Mouse (Mus musculus) heart, embryonic 14.5 days (tissue): ENCODE data around the gene Rps13. TPM values are rescaled to one million over a fixed set of nuclear protein-coding genes. Genes with fewer than 3 reads are reported as not detected.
A peak's percentile ranks its signal among the peaks of the same experiment; 100 is the strongest.

Experiments used
- ATAC-seq: fragments of 200-750 bp; cut with Nextera tagmentation; 2 replicates; pipeline ENCODE4 v1.8.0; 2017; ENCODE audit warnings: low read depth, moderate TSS enrichment; ENCODE audit not compliant: insufficient number of reproducible peaks, insufficient read depth, low FRiP score
- H3K27ac ChIP-seq, 2 experiments: fragments of 200-500 bp in 1 of 2; fragments of 300-500 bp in 1 of 2; sonication (generic) in 1 of 2; replicated peaks in 1 of 2; 2 replicates each; pipeline ENCODE4 v1.5.1; 2012 to 2014; ENCODE audit warnings: low read depth in 2 of 2, low read length in 2 of 2, control low read depth in 1 of 2, mild to moderate bottlenecking in 1 of 2, mixed read lengths in 1 of 2; ENCODE audit not compliant: control insufficient read depth in 1 of 2, insufficient read depth in 1 of 2
- H3K27me3 ChIP-seq: fragments of 300-500 bp; sonication (generic); 2 replicates; pipeline ENCODE4 v1.6.1; 2014; ENCODE audit warnings: mild to moderate bottlenecking, low read length, control low read depth; ENCODE audit not compliant: control insufficient read depth, insufficient read depth
- H3K36me3 ChIP-seq: fragments of 300-500 bp; sonication (generic); 2 replicates; pipeline ENCODE4 v1.6.1; 2014; ENCODE audit warnings: mild to moderate bottlenecking, control low read depth, low read length, mixed read lengths; ENCODE audit not compliant: control insufficient read depth, insufficient read depth
- H3K4me1 ChIP-seq, 2 experiments: fragments of 200-500 bp in 1 of 2; fragments of 300-500 bp in 1 of 2; sonication (generic) in 1 of 2; 2 replicates each; pipeline ENCODE4 v1.6.1; 2012 to 2014; ENCODE audit warnings: low read length in 2 of 2, control low read depth in 1 of 2, mixed read lengths in 1 of 2; ENCODE audit not compliant: control insufficient read depth in 2 of 2, insufficient read depth in 2 of 2
- H3K4me2 ChIP-seq: fragments of 300-500 bp; sonication (generic); 2 replicates; pipeline ENCODE4 v1.6.1; 2014; ENCODE audit warnings: mild to moderate bottlenecking, low read length
- H3K4me3 ChIP-seq, 2 experiments: fragments of 200-500 bp in 1 of 2; fragments of 300-500 bp in 1 of 2; sonication (generic) in 1 of 2; 2 replicates each; pipeline ENCODE4 v1.5.1; 2012 to 2014; ENCODE audit warnings: low read length in 2 of 2, mild to moderate bottlenecking in 2 of 2, control low read depth in 1 of 2, low read depth in 1 of 2, moderate library complexity in 1 of 2; ENCODE audit not compliant: control insufficient read depth in 1 of 2, insufficient read depth in 1 of 2
- H3K9ac ChIP-seq: fragments of 300-500 bp; sonication (generic); 2 replicates; pipeline ENCODE4 v1.6.1; 2014; ENCODE audit warnings: mild to moderate bottlenecking, low read length
- H3K9me3 ChIP-seq: fragments of 300-500 bp; sonication (generic); 2 replicates; pipeline ENCODE4 v1.6.1; 2016; ENCODE audit warnings: low read length, control low read depth; ENCODE audit not compliant: control insufficient read depth
- WGBS: fragments of 180-500 bp; shearing (Covaris S2); extraction: QIAGEN DNeasy Blood & Tissue Kit; methylation state at CpG from one replicate; pipeline ENCODE4 v1.1.7; 2014; 5-methylcytosine and 5-hydroxymethylcytosine counted together
- polyA plus RNA-seq: library from polyadenylated mRNA; unstranded; fragments of >200 nt; fragmentation: Nextera tagmentation; extraction: Ambion mirVana; gene quantifications from 2 replicates; pipeline ENCODE4 v1.2.1, GENCODE M21; 2014

Gene Rps13
- polyA plus RNA-seq, 1 experiment from 2014 or later: 675 TPM

DNA sequence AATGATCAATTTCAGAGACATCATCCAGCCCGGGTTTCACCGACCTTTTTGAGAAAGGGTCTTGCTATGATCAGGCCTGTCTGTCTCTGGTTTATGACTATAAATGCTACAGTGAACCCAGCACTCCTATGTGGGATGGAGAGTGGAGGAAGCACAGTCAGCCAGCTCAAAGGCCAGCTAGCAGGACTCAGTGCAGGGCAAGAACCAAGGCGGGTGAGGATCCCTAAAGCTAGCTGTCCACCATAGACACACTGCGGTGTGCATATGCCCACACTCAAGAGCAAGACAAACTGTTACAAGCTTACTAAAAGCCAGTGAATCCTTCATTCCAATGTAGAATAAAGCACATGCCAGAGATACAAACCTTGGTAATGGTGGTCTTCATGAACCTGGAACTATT is 4.1 kb downstream of the Rps13 start:
- Histone ChIP-seq H3K9me3 (no peaks in the 10 kb centered on the region), H3K9ac (no peak overlapping the region), H3K4me3 (no peak overlapping the region), H3K27me3 (no peaks in the 10 kb centered on the region), H3K4me2 (no peak overlapping the region), H3K27ac (no peak overlapping the region), H3K4me1 (peaks cover 4 to 14% of the 10 kb centered on the region in 2 experiments), H3K36me3 (peaks cover 43% of the 10 kb centered on the region)
- no peak for ATAC-seq
- 88% methylated on average over 4 of the region's 4 CpGs for WGBS

DNA sequence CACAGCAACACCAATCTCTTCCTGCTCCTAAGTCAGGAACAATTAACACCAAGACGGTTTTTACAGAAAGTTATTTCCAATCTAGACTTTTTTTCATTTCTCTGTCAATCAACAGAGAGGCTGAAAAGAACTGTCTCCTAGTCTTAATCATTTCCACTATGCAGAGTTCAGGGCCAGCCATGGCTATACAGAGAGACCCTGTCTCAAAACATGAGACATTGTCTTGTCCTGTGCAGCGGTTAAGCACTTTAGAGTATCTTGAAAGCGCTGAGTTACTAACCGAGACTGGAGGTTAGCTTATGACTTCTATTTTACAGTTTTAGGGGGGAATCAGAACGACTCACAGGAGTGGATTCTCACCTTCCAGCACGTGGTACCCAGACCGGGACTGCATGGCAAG is 5.2 kb downstream of the Rps13 start:
- no peak for ATAC-seq
- WGBS: 71% methylated on average over 7 of the region's 7 CpGs
- Histone ChIP-seq H3K9me3 (no peaks in the 10 kb centered on the region), H3K4me2 (no peak overlapping the region), H3K9ac (no peak overlapping the region), H3K27me3 (no peaks in the 10 kb centered on the region), H3K4me1 (peaks cover 4 to 11% of the 10 kb centered on the region in 2 experiments), H3K27ac (0 out of 4 replicates have a peak overlapping the region, but pooled peaks of 1 of the 2 experiments have one; percentile 3), H3K4me3 (no peak overlapping the region), H3K36me3 (peaks cover 43% of the 10 kb centered on the region)

DNA sequence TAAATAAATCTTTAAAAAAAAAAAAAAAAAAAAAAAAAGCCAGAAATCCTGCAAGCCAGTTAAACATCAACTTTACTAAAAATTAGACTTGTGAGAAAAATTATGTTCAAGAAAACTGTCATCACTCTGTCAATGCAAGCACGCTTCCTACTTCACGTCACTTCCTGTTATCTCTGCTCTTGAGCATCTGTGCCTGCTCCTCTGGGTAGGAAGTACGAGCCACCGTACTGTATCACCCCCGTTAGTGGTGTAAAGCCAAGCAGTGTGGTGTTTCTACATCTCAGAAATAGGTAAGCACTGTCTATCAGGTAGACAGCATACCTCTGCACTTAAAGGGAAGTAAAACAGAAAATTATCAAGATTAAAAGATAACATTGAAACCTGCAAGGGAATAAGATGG is 6.1 kb downstream of the Rps13 start:
- ATAC-seq: no peak
- H3K27me3 ChIP-seq: no peaks in the 10 kb centered on the region
- no peak overlapping the region for H3K9ac ChIP-seq
- no peak overlapping the region for H3K4me2 ChIP-seq
- H3K9me3 ChIP-seq: no peaks in the 10 kb centered on the region
- H3K4me3 ChIP-seq: no peak overlapping the region
- H3K4me1 ChIP-seq: peaks cover 5 to 8% of the 10 kb centered on the region in 2 experiments
- WGBS: 66% methylated on average over 5 of the region's 5 CpGs
- peaks cover 42% of the 10 kb centered on the region for H3K36me3 ChIP-seq
- no peak overlapping the region for H3K27ac ChIP-seq

DNA sequence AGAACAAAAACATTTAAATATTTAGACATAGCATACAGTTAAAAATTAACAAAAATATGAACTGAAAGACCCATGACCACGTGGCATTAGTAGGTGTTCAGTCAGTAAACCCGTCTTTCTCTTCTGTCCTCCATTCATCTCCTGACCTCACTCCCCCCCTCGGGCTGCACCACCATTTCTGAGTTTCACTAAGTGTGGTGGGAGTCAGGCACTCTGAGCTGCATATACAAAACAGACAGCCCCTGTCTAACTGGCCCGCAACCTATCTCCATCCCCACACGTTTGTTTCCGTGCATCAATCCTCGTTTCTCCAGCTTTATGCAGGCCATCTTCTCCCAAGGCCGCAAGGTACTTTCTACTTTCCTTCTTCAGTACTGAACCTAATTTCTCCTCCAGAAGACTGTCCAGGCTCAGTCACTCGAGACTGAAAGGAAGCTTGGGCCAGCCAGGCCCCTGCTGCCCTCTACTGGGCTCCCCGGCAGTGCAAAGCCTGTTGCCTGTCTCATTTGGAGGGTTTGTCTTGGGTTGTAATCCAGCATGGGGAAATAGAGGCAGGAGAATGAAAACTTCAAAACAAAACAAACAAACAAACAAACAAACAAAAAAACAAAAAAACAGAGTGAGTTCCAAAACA is 10.5 kb downstream of the Rps13 start:
- Histone ChIP-seq H3K9me3 (no peaks in the 10 kb centered on the region), H3K27me3 (no peaks in the 10 kb centered on the region), H3K4me2 (peak overlapping the region; percentile 22; the same call in 1 of the 2 replicates), H3K4me1 (peaks cover 0 to 2% of the 10 kb centered on the region in 2 experiments; a peak in 2 of 4 replicates), H3K4me3 (no peak overlapping the region), H3K36me3 (no peaks in the 10 kb centered on the region), H3K27ac (no peak overlapping the region), H3K9ac (0 out of 2 replicates have a peak overlapping the region, but pooled peaks have one; percentile 18)
- 26% methylated on average over 10 of the region's 10 CpGs for WGBS
- peak; percentile 54; the same call in 1 of the 2 replicates for ATAC-seq

DNA sequence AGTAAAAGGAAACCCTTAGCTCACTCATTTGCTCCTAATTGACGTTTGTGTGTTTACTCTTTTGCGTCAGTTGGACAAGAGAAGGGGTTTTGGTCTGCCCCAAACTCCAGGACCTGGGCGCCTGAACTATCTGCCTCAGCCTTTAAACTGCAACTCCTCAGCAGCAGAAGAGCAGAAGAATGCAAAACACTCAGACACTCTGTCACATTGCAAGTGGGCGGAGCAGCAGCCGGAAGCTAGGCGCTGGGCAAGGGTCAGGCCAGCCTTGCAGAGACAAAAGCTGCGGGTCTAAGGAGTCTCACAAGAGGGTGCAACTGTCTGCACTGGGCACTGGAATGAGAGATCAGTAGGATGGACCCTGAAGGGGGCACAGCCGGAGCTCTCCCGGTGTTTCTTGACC is 24.5 kb downstream of the Rps13 start:
- H3K4me3 ChIP-seq: no peak overlapping the region
- H3K4me1 ChIP-seq: peaks cover 9 to 12% of the 10 kb centered on the region in 2 experiments
- H3K27me3 ChIP-seq: 0 out of 2 replicates have a peak, but pooled peaks cover 3% of the 10 kb centered on the region
- no peak for ATAC-seq
- no peaks in the 10 kb centered on the region for H3K36me3 ChIP-seq
- WGBS: 16% methylated on average over 9 of the region's 9 CpGs
- H3K9ac ChIP-seq: peak overlapping the region; percentile 31; the same call in 1 of the 2 replicates
- H3K27ac ChIP-seq: no peak overlapping the region; a peak in 1 of 4 replicates
- H3K9me3 ChIP-seq: no peaks in the 10 kb centered on the region
- H3K4me2 ChIP-seq: peak overlapping the region; percentile 97

DNA sequence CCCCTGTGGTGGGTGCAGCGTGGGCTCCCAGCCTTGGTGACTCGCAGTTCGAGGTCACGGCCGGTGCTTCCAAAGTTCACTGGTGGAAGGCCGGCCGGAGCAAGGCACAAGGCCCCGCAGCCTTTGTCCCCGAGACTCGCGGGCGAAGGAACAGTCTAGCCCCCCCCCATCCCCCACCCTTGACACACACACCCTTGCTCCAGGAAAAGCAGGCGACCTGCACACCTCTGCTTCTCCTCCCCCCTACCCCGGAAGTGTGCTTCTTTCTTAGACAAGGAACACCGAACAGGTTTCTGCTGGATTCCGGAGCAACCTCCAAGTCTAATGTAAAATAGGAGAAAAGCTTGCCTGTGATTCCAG is 25.4 kb downstream of the Rps13 start:
- H3K9ac ChIP-seq: peak overlapping the region; percentile 76
- no peak for ATAC-seq
- peaks cover 14 to 18% of the 10 kb centered on the region in 2 experiments for H3K4me1 ChIP-seq
- peak overlapping the region; percentile 97 for H3K4me2 ChIP-seq
- peak overlapping the region; percentile 83 to 84 for H3K4me3 ChIP-seq
- H3K9me3 ChIP-seq: no peaks in the 10 kb centered on the region
- 3% methylated on average over 15 of the region's 16 CpGs for WGBS
- no peaks in the 10 kb centered on the region for H3K36me3 ChIP-seq
- H3K27me3 ChIP-seq: 0 out of 2 replicates have a peak, but pooled peaks cover 3% of the 10 kb centered on the region
- H3K27ac ChIP-seq: 0 out of 4 replicates have a peak overlapping the region, but pooled peaks of 1 of the 2 experiments have one; percentile 41

DNA sequence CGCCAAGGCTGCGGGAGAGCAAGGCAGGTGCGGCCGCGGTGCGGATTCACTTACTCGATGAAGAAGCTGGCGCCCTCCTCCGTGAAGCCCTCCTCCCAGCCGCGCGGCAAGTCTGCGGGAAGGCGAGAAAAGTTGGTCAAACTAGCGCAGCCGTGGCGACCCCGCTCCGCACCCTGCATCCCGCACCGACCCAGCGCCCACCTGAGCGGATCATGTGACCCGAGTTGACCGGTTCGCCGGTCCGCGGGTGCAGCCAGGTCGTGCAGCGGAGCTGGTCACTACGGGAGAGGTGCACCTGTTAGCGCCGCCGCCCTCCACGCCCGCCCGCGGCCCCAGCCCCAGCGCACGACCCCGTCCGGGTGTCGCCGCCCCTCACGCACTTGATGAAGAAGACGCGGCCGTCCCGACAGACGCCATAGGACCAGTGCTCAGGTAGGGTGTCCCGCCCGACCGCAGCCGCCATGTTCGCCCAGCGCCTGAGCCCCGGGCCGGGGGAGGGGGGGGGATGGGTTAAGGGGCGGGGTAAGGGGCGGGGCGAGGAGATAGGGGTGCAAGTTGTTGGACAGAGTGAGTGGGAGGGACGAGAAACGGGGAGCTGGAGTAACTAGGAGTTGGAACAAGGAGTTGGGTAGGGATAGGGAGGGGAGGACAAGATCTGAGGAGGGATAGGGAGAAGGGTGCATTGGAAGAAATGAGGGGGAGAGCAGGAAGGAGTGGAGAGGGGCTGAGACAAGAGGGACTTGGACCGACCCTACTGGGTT is 25.9 kb downstream of the Rps13 start, which contains the start of gene Plekha7:
Plekha7 (minus strand) TSS at position 506 of the 761 bp plus-strand sequence.
- H3K4me1 ChIP-seq: peaks cover 14 to 19% of the 10 kb centered on the region in 2 experiments
- H3K4me3 ChIP-seq: peak within 1 kb of the TSS; percentile 83 to 84
- H3K27ac ChIP-seq: peak within 1 kb of the TSS; percentile 11 to 61; a peak in 3 of 4 replicates
- ATAC-seq: peak; percentile 71
- H3K9ac ChIP-seq: peak within 1 kb of the TSS; percentile 76
- WGBS: 0% methylated on average over 65 of the region's 65 CpGs
- no peaks in the 10 kb centered on the region for H3K9me3 ChIP-seq
- no peaks in the 10 kb centered on the region for H3K36me3 ChIP-seq
- 0 out of 2 replicates have a peak, but pooled peaks cover 3% of the 10 kb centered on the region for H3K27me3 ChIP-seq
- H3K4me2 ChIP-seq: peak within 1 kb of the TSS; percentile 97
